Mouse (Mus musculus): ENCODE results near the gene Efna5. TPM values are rescaled to one million over a fixed set of nuclear protein-coding genes. Genes with fewer than 3 reads are reported as not detected.

Efna5 gene
- polyA plus RNA-seq, 1 experiment = 2.5 TPM

- TF ChIP-seq CTCF (conservative IDR thresholded peaks at IDR 0.05; ENCODE audit: insufficient read depth, insufficient read length, low read depth, low read length) (no peak), POLR2A (IDR thresholded peaks at IDR 0.05; ENCODE audit: low read depth, low read length) (no peak)
Measured at GRCm38 (mm10) chr17:62726102-62726501, 155.0 kb downstream of the Efna5 start.

DNA sequence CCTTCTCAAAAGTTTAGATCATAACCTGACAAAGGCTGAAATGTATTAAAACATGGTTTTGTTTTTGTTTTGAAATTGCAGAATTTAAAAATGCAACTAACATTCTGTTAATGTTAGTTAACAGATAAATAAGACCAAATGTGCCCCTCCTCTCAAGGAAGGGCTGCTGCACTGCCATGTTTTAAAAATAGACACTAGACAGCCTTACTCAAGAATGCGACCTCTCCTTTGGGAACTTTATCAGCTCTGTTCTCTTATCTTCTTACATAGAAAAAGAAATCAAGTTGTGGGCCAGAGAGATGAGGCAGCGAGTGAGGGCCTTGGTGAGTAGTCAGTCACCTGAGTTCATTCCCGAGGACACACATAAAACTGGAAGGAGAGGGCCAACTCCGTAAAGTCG lies 158.2 kb downstream of the Efna5 start:
- WGBS = 80% methylated on average over 5 of the region's 5 CpGs
- Histone ChIP-seq H3K27me3 (replicated peaks; ENCODE audit: control insufficient read depth, insufficient read depth, low read length) (no peaks in the 10 kb centered on the region), H3K4me1 (ENCODE audit: control insufficient read depth, insufficient read depth, low read length) (no peaks in the 10 kb centered on the region), H3K4me3 (ENCODE audit: insufficient read depth, low read depth, low read length) (no peak overlapping the region), H3K27ac (ENCODE audit: insufficient read depth, low read depth, low read length) (no peak overlapping the region), H3K36me3 (ENCODE audit: control insufficient read depth, insufficient read depth, low read length) (no peaks in the 10 kb centered on the region)
- TF ChIP-seq POLR2A (IDR thresholded peaks at IDR 0.05; ENCODE audit: low read depth, low read length) (no peak), CTCF (conservative IDR thresholded peaks at IDR 0.05; ENCODE audit: insufficient read depth, insufficient read length, low read depth, low read length) (no peak)
- no peak for DNase-seq

More at GRCm38 (mm10) chr17:62726102-62726501, 155.0 kb downstream of the Efna5 start:
- DNase-seq = no peak
- no peak overlapping the region for H3K4me3 ChIP-seq (ENCODE audit: insufficient read depth, low read depth, low read length)
- H3K27me3 ChIP-seq (replicated peaks; ENCODE audit: control insufficient read depth, insufficient read depth, low read length) = no peaks in the 10 kb centered on the region
- H3K27ac ChIP-seq (ENCODE audit: insufficient read depth, low read depth, low read length) = no peak overlapping the region
- 0 out of 2 replicates have a peak, but pooled peaks cover 3% of the 10 kb centered on the region for H3K4me1 ChIP-seq (ENCODE audit: control insufficient read depth, insufficient read depth, low read length)
- H3K36me3 ChIP-seq (ENCODE audit: control insufficient read depth, insufficient read depth, low read length) = no peaks in the 10 kb centered on the region
- WGBS = 92% methylated on average over 5 of the region's 5 CpGs

- Histone ChIP-seq H3K27me3 (replicated peaks; ENCODE audit: control insufficient read depth, insufficient read depth, low read length) (no peaks in the 10 kb centered on the region), H3K27ac (ENCODE audit: insufficient read depth, low read depth, low read length) (no peak overlapping the region), H3K4me3 (ENCODE audit: insufficient read depth, low read depth, low read length) (no peak overlapping the region), H3K36me3 (ENCODE audit: control insufficient read depth, insufficient read depth, low read length) (no peaks in the 10 kb centered on the region), H3K4me1 (ENCODE audit: control insufficient read depth, insufficient read depth, low read length) (no peaks in the 10 kb centered on the region)
- DNase-seq = no peak
- WGBS = 90% methylated on average over 3 of the region's 3 CpGs
- TF ChIP-seq CTCF (conservative IDR thresholded peaks at IDR 0.05; ENCODE audit: insufficient read depth, insufficient read length, low read depth, low read length) (no peak), POLR2A (IDR thresholded peaks at IDR 0.05; ENCODE audit: low read depth, low read length) (no peak)
Measured at GRCm38 (mm10) chr17:62721595-62721994, 159.5 kb downstream of the Efna5 start.

- no peak overlapping the region for H3K4me3 ChIP-seq (ENCODE audit: insufficient read depth, low read depth, low read length)
- no peaks in the 10 kb centered on the region for H3K36me3 ChIP-seq (ENCODE audit: control insufficient read depth, insufficient read depth, low read length)
- 51% methylated on average over 20 of the region's 20 CpGs for WGBS
- H3K27ac ChIP-seq (ENCODE audit: insufficient read depth, low read depth, low read length) = no peak overlapping the region
- no peaks in the 10 kb centered on the region for H3K27me3 ChIP-seq (replicated peaks; ENCODE audit: control insufficient read depth, insufficient read depth, low read length)
- TF ChIP-seq POLR2A (IDR thresholded peaks at IDR 0.05; ENCODE audit: low read depth, low read length) (no peak), CTCF (conservative IDR thresholded peaks at IDR 0.05; ENCODE audit: insufficient read depth, insufficient read length, low read depth, low read length) (no peak)
- no peaks in the 10 kb centered on the region for H3K4me1 ChIP-seq (ENCODE audit: control insufficient read depth, insufficient read depth, low read length)
- no peak for DNase-seq
Measured at GRCm38 (mm10) chr17:62720740-62721450, 160.2 kb downstream of the Efna5 start.

DNA sequence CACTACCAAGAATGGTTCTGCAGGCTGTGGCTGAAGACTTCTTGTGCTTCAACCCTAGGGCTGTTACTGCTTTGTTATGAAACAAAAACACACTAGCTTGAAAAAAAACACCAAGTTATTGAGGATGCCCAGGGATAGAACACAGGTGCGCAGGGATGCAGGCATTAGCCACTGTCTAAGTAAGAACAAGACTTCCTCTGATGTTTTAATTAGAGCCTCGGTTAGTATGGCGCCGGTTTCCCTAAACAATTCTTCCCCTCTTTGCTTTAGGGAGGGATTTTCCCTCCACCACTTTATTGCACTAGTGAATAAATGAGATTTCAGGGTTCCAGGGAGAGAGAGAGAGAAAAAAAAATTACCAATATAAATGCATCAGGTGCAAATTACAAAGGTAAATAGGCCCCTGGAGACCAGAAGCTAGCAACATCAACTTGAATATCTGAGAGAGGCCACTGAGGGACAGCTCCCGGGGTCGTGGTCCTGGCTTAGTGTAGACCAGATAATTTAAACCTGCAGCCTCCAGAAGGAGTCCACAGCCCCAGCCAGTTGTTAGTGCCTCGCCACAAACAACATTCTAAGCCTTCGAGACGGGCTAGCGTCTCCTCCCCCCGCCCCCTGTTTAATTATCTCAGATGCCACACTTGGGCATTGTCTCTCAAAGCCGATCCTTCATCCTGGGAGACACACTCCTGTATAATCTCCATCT lies 163.5 kb downstream of the Efna5 start:
- Histone ChIP-seq H3K27me3 (replicated peaks; ENCODE audit: control insufficient read depth, insufficient read depth, low read length) (no peaks in the 10 kb centered on the region), H3K4me1 (ENCODE audit: control insufficient read depth, insufficient read depth, low read length) (no peaks in the 10 kb centered on the region), H3K27ac (ENCODE audit: insufficient read depth, low read depth, low read length) (no peak overlapping the region), H3K36me3 (ENCODE audit: control insufficient read depth, insufficient read depth, low read length) (no peaks in the 10 kb centered on the region), H3K4me3 (ENCODE audit: insufficient read depth, low read depth, low read length) (no peak overlapping the region)
- DNase-seq = no peak
- WGBS = 64% methylated on average over 12 of the region's 12 CpGs
- TF ChIP-seq CTCF (conservative IDR thresholded peaks at IDR 0.05; ENCODE audit: insufficient read depth, insufficient read length, low read depth, low read length) = no peak
- TF ChIP-seq POLR2A (IDR thresholded peaks at IDR 0.05; ENCODE audit: low read depth, low read length) = no peak

DNA sequence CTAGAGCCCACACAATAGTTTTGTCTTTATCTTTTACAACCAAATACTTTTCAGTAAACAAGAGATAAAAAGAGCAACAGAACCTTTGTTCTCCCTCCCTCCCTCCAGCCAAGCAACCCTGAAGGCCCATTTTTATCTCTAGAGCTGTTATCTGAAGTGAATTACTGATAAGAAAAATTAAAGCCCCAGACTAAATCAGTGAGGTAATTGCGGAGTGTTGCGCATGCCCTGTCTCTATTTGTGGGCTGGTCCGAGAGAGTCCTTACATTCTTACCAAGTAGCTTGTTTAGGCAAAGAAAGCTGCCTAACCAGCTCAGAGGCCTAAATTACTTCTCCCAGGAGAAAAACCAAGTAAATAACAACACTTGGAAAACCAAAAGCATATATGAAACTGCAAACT lies 167.7 kb downstream of the Efna5 start:
- no peak for DNase-seq
- no peak overlapping the region for H3K4me3 ChIP-seq (ENCODE audit: insufficient read depth, low read depth, low read length)
- H3K27me3 ChIP-seq (replicated peaks; ENCODE audit: control insufficient read depth, insufficient read depth, low read length) = no peaks in the 10 kb centered on the region
- no peaks in the 10 kb centered on the region for H3K4me1 ChIP-seq (ENCODE audit: control insufficient read depth, insufficient read depth, low read length)
- H3K27ac ChIP-seq (ENCODE audit: insufficient read depth, low read depth, low read length) = no peak overlapping the region
- no peak for TF ChIP-seq POLR2A (IDR thresholded peaks at IDR 0.05; ENCODE audit: low read depth, low read length)
- no peak for TF ChIP-seq CTCF (conservative IDR thresholded peaks at IDR 0.05; ENCODE audit: insufficient read depth, insufficient read length, low read depth, low read length)
- no peaks in the 10 kb centered on the region for H3K36me3 ChIP-seq (ENCODE audit: control insufficient read depth, insufficient read depth, low read length)
- 96% methylated on average over 3 of the region's 3 CpGs for WGBS

DNA sequence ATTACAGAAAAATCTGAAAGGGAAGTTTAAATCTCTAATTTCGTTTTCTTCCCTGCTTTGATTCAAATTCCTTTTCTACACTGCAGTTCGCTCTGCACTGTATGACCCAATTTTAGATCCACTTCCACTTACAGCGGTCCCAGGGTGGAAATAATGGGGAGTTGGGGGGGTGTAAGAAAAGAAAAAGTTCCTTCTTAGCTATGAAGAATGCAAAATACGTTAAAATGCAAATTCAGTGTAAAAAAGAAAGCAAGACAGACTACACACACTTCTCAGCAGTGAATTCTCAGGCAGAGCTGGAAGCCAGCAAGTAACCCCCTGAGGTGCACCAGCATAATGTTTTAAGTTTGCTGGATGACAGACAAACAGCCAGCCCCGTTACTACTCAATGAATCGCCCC lies 174.7 kb downstream of the Efna5 start:
- Histone ChIP-seq H3K27ac (ENCODE audit: insufficient read depth, low read depth, low read length) (no peak overlapping the region), H3K27me3 (replicated peaks; ENCODE audit: control insufficient read depth, insufficient read depth, low read length) (no peaks in the 10 kb centered on the region), H3K4me1 (ENCODE audit: control insufficient read depth, insufficient read depth, low read length) (no peaks in the 10 kb centered on the region), H3K4me3 (ENCODE audit: insufficient read depth, low read depth, low read length) (no peak overlapping the region), H3K36me3 (ENCODE audit: control insufficient read depth, insufficient read depth, low read length) (no peaks in the 10 kb centered on the region)
- TF ChIP-seq CTCF (conservative IDR thresholded peaks at IDR 0.05; ENCODE audit: insufficient read depth, insufficient read length, low read depth, low read length) (no peak), POLR2A (IDR thresholded peaks at IDR 0.05; ENCODE audit: low read depth, low read length) (no peak)
- WGBS = 67% methylated on average over 6 of the region's 6 CpGs
- DNase-seq = no peak
